Mouse (Mus musculus): ENCODE measurements at regions not wholly inside any gene's neighbourhood (a gene's known extent, or its start where the extent isn't known, plus 50 kb on each side); places are given as distances from the start of the nearest gene placed in this dataset.

GRCm38 (mm10) chr8:17948848-17949247, 1029.2 kb downstream of the Defb40 start:
- TF ChIP-seq POLR2A (IDR thresholded peaks at IDR 0.05; ENCODE audit: insufficient read depth, low read depth, low read length), result no peak
- TF ChIP-seq CTCF (IDR thresholded peaks at IDR 0.05; ENCODE audit: insufficient read depth, low read depth, low read length), result no peak
